Mouse (Mus musculus) spleen, adult 2 months (tissue): Measurements from ENCODE around the gene Osgepl1.

Experiments used
- CTCF ChIP-seq: fragments of 200-500 bp; IDR thresholded peaks from 2 replicates; pipeline ENCODE4 v1.5.1; 2011; ENCODE audit warnings: mild to moderate bottlenecking, inconsistent platforms; ENCODE audit not compliant: insufficient read depth, insufficient read length, insufficient replicate concordance; ENCODE audit errors: extremely low read depth
- POLR2A ChIP-seq: fragments of 200-500 bp; IDR thresholded peaks from 2 replicates; pipeline ENCODE4 v1.6.1; 2011; ENCODE audit warnings: low read depth, low read length, inconsistent platforms

DNA sequence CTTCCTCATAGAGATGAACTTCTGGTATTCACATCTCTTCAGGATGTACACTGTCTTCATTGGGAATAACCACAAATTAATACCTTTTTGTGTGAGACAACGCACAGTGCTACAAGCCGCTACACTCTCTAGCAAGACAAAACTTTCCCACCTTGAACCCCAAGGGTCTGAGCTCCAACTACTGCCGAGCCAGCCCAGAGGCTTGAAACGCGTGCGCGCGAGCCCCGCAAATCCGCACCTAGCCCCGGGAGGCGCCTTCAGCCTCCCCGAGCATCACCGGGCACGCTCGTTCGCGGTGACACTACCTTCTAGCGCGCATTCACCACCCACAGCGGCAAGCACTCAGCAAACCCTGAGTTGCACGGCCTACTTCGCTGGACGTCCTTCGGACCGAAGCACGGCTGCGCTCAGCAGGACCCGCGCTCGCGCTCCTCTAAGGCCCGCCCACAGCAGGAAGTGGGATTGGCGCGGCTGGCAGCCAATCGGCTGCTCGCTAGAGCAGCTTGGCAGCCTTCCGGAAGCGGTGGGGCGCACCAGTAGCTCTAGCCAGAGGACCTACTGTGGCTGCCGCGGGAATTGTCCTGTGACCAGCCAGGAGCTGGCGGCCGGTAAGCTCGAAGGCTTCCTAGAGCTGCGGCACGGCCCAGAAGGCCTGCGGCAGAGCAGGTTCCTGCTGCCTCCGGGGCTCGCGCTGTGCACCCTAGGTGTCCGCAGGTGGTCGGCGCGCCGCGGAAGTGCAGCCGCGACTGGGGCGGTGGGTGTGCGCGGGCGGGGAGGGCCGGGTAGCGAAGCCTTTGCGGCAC is 16.6 kb upstream of the Osgepl1 start, which contains the start of the genes Pms1, Ormdl1 and Gm28778:
- TF ChIP-seq POLR2A (peak; percentile 76), CTCF (peak; percentile 18; the same call in 1 of the 2 replicates)
